Comparison of ENCODE assay signal across 8 mouse cellular contexts in the genomic region with DNA sequence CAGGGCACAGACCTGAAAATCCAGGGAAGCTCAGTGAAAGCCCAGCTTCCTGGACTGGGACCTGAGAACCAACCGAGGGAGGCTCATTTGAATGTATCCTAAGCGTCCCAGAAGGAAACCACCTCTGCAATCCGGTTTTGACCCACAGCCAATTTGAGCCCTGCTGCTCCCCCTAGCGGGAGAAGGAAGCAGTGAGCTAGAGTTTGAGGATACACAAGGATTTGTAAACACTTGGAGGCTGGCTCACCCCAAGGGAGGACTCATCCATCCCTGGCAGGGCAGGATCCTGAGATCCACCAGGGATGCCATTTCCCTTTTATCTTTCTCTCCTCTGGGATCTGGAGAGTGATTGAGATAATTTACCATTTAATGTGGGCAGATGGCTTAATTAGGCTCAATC. TPM values are rescaled to one million over a fixed set of nuclear protein-coding genes. Genes with fewer than 3 reads are reported as not detected.
DNase-seq lines count a peak whose midpoint lies in the region; ATAC-seq and TF ChIP-seq lines count a peak whose summit lies in the region.

No protein-coding gene starts in this region.

- H3K4me2 ChIP-seq in forebrain, embryonic 11.5 days (ENCODE audit: low read depth, low read length, severe bottlenecking), result no peak overlapping the region
- no peak overlapping the region for H3K4me2 ChIP-seq in forebrain, embryonic 15.5 days (replicated peaks)

- no peak overlapping the region for H3K27ac ChIP-seq in forebrain, embryonic 11.5 days (ENCODE audit: low read depth, low read length)
- no peak overlapping the region for H3K27ac ChIP-seq in forebrain, embryonic 15.5 days (replicated peaks)
- H3K27ac ChIP-seq in small intestine, adult 2 months (ENCODE audit: insufficient read depth, low read depth, low read length), result no peak overlapping the region

- H3K4me3 ChIP-seq in forebrain, embryonic 11.5 days (ENCODE audit: low read depth, low read length), result no peak overlapping the region
- no peak overlapping the region for H3K4me3 ChIP-seq in forebrain, embryonic 15.5 days
- no peak overlapping the region for H3K4me3 ChIP-seq in small intestine, adult 2 months (ENCODE audit: low read depth, low read length)

- 5% methylated on average over 4 of the region's 4 CpGs for WGBS in forebrain, embryonic 11.5 days
- WGBS in forebrain, embryonic 15.5 days, result under 1% methylated on average over 4 of the region's 4 CpGs
- 2% methylated on average over 4 of the region's 4 CpGs for WGBS in small intestine, adult 2 months

- no peaks in the 10 kb centered on the region for H3K27me3 ChIP-seq in forebrain, embryonic 11.5 days (ENCODE audit: control insufficient read depth, insufficient read depth, low read length)
- no peaks in the 10 kb centered on the region for H3K27me3 ChIP-seq in forebrain, embryonic 15.5 days
- H3K27me3 ChIP-seq in small intestine, adult 2 months (ENCODE audit: control insufficient read depth, insufficient read depth, low read length), result no peaks in the 10 kb centered on the region

- no peaks in the 10 kb centered on the region for H3K4me1 ChIP-seq in forebrain, embryonic 11.5 days (replicated peaks; ENCODE audit: control insufficient read depth, insufficient read depth, low read length)
- no peaks in the 10 kb centered on the region for H3K4me1 ChIP-seq in forebrain, embryonic 15.5 days
- no peaks in the 10 kb centered on the region for H3K4me1 ChIP-seq in small intestine, adult 2 months (ENCODE audit: control insufficient read depth, insufficient read depth, insufficient read length, low read length)

- H3K9ac ChIP-seq in forebrain, embryonic 11.5 days (ENCODE audit: low read length), result no peak overlapping the region
- no peak overlapping the region for H3K9ac ChIP-seq in forebrain, embryonic 15.5 days (replicated peaks)

- intact Hi-C loops in gastrocnemius, postnatal 36 days (cut with DNase I), result loop anchor here (5.0 kb wide), 1 partner anchor 83 kb away; no protein-coding TSS in a partner anchor

- ATAC-seq in forebrain, embryonic 11.5 days (replicated peaks; ENCODE audit: low FRiP score), result no peak
- ATAC-seq in forebrain, embryonic 15.5 days (replicated peaks), result no peak

- no peak for TF ChIP-seq POLR2A in small intestine, adult 2 months (IDR thresholded peaks at IDR 0.05; ENCODE audit: low read depth, low read length)

- peak; percentile 79; the same call in 1 of the 2 replicates for TF ChIP-seq CTCF in small intestine, adult 2 months (IDR thresholded peaks at IDR 0.05; ENCODE audit: extremely low read depth, insufficient read length, insufficient replicate concordance, low read depth, low read length)

- DNase-seq in forebrain, embryonic 11.5 days (ENCODE audit: low spot score), result peak; percentile 78
- DNase-seq in WW6 (ENCODE audit: low read depth, low spot score), result peak; percentile 57
- DNase-seq in cerebellum, postnatal 14 days, result peak; percentile 75 to 83
- DNase-seq in gastrocnemius, postnatal 36 days, result peak; percentile 54 to 73
- DNase-seq in kidney, postnatal 4 days, result peak; percentile 80 to 83
- peak; percentile 53 to 78 for DNase-seq in lung, postnatal 4 days

- H3K9me3 ChIP-seq in forebrain, embryonic 11.5 days (ENCODE audit: control insufficient read depth, low read length), result no peaks in the 10 kb centered on the region
- H3K9me3 ChIP-seq in forebrain, embryonic 15.5 days, result no peaks in the 10 kb centered on the region

- H3K36me3 ChIP-seq in forebrain, embryonic 11.5 days (ENCODE audit: control insufficient read depth, insufficient read depth, low read length), result no peaks in the 10 kb centered on the region
- H3K36me3 ChIP-seq in forebrain, embryonic 15.5 days, result no peaks in the 10 kb centered on the region
- no peaks in the 10 kb centered on the region for H3K36me3 ChIP-seq in small intestine, adult 2 months (ENCODE audit: control insufficient read depth, insufficient read depth, low read length)

RNA-seq across cellular contexts. Expression of gene Rbm15, which starts 45.9 kb away (rescaled TPM):
- polyA plus RNA-seq in forebrain, embryonic 11.5 days (2014; fragmentation: Nextera tagmentation; extraction: Ambion mirVana), result 19.4 and 22.6 TPM in 2 replicates
- polyA plus RNA-seq in forebrain, embryonic 15.5 days (2015; fragmentation: Nextera tagmentation; extraction: Ambion mirVana), result 9.8 and 10.5 TPM in 2 replicates
- 10 to 100 TPM; 17.0 to 22.1 TPM for total RNA-seq in gastrocnemius, postnatal 36 days (2021)
- polyA plus RNA-seq in small intestine, adult 2 months (2012; rRNA removed), result 2.7 and 5.6 TPM in 2 replicates
